Mouse (Mus musculus) liver, adult 2 months (tissue): ENCODE results near the gene Rhoj.

Source experiments
- CTCF ChIP-seq: fragments of 200-500 bp; IDR thresholded peaks from 2 replicates; pipeline ENCODE4 v1.5.1; 2011; ENCODE audit warnings: low read depth, low read length, control low read depth
- POLR2A ChIP-seq: fragments of 200-500 bp; IDR thresholded peaks from 2 replicates; pipeline ENCODE4 v1.6.1; 2011; ENCODE audit warnings: low read length, control low read depth; ENCODE audit not compliant: insufficient read depth; ENCODE audit errors: extremely low read depth

- TF ChIP-seq CTCF (no peak), POLR2A (no peak)
Measured at GRCm38 (mm10) chr12:75329188-75329587, 21.1 kb downstream of the Rhoj start.
